Mouse (Mus musculus) layer of hippocampus, adult 18-20 months (tissue): Measurements from ENCODE around the gene Gprin1. TPM values are rescaled to one million over a fixed set of nuclear protein-coding genes. Genes with fewer than 3 reads are reported as not detected.

ENCODE experiments used
- DNase-seq, 2 experiments: peaks; one replicate each; pipeline ENCODE4 v3.0.0; 2022; ENCODE audit warnings: low spot score in 2 of 2
- total RNA-seq, 2 experiments: library from RNA; stranded (reverse); gene quantifications; 2 replicates each; pipeline ENCODE4 v1.2.3; 2021

Gene Gprin1
- total RNA-seq, 2 experiments from 2014 or later: 146 to 150 TPM

DNA sequence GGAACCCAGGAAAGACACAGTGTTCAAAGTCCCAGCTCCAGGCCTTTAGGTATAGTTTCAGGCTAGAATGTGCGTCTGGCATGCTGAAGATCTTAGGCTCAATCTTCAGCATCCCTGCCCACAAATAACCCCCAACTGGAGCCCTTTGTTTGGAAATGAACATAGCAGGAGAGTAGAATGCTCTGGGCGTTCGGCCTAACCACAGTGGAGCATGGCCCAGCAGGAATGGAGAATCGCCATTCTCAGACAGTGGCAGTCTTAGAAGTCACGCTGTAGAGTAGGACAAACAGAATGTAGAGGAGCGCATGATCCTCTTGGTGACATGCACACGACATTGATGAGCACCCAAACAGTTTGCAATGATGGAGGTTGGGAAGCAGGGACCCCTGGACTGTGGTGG is 11.2 kb upstream of the Gprin1 start:
- no peak for DNase-seq

DNA sequence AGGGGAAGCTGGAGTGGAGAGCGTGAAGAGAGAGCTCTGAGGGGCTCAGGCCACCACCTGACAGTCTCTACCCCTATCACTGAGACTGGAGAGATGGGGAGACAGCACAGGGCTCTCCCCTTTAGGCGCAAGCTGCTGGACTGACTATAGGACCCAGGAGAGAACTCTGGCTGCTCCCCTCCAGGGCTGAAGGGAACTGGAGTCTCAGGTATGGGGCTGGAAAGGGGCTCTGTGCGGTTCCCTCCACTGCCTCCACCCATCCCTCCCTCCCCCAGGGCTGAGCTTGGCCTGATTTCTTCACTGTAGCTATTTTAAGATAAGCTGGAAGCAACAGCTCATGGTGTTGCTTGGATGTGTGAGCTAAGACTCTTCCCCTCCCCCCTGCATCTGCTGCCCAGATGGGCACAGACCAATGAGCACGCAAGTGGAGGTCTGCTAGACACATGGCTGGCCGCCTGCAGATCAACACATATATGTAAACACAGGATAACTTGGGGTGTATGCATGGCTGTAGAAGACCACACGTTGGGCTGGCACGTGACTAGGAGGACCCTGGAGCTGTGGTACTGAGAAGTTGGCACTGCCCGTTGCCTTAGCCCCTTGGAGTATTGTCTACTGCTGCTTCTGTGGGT is 10.6 kb upstream of the Gprin1 start:
- peak; percentile 85 to 92 for DNase-seq

DNA sequence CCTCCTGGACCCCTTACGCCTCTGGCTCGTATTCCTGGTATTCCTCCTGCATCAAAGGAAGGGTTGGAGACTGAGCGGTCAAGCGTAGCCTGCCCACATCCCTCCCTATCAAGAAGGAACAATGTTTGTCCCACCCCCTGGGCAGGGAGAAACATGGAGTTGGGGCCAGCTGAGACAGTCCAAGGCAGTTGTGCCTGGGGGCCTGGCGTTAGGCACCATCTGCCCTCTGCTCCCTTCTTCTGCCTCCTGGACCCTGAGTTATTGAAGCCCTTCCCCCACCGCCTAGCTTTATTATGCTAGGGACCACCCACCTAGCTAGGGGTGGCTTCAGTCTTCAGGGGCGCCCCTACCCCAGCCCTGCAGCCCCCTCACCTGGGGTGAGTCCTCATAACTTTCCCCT is 9.8 kb upstream of the Gprin1 start:
- DNase-seq: no peak

DNA sequence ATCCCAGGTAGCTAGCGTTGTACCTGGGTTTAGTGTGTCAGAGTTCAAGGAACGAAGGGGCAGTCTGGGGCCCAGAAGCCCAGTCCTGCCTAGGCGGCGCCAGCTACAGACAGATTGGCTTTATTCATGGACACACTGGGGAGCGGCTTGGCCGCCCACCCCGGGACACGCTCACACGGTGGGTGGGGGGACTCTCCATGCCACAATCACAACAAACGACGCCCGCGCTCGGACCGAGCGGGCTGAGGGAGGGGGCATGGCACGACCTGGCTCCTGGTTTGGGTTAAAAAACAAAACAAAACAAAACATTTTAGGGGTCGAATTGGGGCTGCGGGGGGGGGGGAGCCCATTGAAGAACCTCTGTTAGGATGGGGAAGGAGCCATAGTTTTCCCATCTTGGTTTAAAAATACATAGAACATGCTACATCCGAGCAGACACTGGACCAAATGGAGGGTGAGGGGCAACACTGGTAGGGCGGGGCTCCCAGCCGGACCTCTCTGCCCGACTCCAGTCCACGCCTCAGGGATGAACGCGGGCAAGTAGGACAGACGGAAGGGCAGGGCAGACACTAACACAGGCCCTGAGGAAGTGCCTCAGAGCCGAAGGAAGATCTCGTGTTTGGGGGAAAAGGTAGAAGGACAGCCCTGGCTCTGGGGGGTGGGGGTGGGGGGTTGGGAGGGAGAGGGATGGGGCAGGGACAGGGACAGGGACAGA is 9.2 kb upstream of the Gprin1 start:
- no peak for DNase-seq

DNA sequence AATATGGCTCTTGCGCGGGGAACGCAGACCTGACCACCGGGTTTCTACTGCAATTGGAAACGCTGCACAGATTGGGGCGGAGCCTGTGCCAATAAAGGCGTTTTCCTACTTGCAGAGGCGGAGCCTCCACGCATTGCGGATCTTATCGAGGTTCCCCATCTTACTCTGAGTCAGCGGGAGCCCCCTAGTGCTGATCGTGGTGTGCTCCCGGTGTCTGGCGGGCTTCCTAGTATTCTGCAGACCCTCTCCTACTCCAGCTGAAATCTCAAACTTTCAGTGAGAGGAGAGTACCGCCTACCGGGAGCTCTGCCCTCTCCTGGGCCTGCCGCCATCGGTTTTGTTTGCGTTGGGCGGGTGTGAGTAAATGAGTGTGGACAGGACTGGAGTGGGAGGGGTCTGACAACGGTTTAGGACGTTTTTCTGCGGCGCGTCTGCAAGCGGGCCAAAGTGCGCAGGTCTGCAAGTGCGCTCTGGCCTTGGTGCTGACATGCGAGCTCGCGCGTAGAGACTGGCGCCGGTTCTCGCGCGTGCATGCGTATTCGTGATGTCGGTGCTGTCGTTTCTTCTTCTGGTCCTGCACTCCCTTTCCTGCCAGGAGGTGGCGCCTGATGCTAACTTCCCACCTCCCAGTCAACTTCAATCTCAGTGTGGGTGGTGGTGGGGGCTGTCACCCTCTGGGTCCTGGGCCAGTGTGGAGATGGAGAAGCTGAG is 8.5 kb upstream of the Gprin1 start:
- DNase-seq: peak; percentile 89 to 95

DNA sequence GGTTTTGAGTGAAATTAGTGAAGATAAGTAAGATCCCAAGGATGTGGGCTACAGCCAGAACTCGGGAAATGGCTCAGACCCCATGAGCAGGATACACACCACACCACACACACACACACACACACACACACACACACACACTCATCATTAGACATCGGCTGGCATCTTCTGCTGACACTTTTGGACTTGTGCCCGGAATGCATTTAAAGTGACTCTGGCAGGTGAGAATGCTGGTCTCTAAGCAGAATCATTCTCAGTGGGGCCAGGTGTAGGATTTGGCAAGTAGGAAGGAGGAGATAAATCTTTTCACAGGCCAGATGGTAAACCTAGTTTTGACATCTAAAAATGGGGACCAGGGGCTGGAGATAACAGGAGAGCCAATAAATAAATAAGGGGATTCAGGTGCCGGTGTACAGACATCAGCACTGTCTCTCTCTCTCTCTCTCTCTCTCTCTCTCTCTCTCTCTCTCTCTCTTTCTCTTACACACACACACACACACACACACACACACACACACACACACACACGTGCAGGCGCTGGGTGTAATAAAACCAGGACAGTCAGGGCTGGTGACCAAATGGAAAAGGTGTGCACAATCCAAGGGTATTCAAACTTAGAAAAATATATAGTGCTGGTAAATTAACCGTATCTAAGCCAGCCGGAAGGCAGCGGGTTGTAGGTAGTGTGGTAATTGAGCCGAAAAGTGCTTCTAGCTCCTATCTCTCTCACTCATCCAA is 7.6 kb upstream of the Gprin1 start:
- DNase-seq: no peak

DNA sequence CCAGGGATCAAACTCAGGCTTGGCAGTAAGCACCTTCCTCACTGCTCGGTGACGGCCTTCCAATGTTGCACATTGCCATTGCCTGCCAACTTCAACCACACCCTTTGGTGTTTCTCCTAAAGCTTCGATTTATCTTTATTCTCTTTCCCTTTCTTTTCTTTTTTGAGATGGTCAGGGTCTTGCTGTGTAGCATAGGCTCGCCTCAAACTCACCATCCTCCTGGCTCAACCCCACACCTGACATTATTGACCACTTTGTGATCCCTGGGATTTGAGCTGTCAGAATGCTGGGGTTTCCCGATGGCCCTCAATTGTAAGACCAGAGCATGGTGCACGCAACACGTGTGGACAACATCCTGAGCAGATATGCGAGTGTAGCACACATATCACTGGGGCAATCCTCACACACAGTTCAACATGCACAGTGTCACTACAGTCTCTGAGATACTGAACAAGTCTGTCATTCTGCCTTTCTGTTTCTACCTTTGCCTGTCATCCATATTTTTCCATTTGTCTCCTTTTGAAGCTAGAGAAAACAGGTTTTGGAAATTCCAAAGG is 6.6 kb upstream of the Gprin1 start:
- no peak for DNase-seq

DNA sequence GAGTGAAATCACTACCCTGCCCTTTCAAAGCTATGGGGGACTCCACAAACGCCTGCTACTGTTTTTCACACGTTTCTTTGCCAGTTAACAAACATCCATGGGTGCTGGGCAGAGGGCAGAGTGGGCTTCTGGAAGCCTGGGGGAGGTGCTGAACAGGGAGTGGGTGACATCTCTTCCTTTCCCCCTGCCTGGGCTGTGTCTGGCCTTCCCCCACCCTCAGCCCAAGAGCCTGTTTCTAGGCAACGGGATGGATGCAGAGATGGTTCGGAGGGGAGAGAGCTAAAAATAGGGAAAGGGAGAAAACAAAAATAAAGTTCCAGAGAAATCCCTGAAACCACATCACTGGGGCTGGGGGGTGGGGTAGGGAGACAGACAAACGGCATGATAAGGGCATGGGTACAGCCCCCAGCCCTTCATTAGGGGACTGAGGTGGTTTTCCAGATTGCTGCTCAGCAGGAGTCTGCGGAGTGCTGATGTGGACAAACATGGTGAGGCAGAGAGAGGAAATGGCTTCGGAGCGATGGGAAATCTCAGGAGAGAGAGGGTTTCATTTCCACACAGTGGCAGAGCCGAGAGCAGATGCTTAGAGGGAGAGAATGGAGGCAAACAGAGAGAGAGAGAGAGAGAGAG is 5.6 kb upstream of the Gprin1 start:
- DNase-seq: no peak

DNA sequence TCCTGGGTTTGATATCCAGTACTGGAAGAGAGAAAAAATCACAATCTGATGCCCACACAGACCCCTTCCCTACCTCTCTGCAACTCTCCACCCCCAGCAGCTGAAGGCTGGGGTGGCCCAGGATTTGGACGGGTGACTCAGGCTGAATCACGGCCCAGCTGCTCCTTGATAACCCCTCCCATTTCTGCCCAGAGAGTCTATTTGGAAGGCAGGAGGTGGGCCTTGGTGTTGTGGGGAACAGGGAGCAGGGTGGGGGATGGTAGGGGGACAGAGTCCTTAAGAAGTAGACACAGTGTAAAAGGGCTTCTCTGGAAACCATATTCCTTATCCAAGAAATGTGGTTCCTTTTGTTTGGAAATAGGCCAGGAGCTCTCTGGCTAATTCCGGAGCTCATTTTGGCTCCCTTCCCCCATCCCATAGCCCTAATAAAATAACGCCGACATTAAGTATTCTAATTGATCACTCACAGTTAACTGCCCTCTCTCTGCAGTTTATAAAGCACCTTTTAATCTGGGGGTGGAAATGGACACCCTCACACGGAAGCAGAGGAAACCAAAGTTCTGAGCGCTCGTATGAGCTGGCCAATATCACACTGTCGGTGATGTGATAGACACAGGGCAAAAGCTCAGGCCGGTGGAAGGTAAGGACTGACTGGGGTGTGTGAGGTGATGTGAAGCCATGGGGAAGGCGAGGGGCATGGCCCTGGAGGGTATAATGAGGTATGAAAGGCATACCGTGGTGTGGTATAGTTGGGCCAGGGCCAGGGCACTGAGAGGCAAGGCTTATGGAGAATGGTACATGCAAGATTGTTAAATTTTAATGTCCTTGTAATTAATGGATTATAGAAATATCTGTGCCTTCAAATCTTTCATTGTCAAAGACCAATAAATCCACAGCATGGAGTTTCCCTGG is 4.8 kb upstream of the Gprin1 start:
- DNase-seq: no peak

DNA sequence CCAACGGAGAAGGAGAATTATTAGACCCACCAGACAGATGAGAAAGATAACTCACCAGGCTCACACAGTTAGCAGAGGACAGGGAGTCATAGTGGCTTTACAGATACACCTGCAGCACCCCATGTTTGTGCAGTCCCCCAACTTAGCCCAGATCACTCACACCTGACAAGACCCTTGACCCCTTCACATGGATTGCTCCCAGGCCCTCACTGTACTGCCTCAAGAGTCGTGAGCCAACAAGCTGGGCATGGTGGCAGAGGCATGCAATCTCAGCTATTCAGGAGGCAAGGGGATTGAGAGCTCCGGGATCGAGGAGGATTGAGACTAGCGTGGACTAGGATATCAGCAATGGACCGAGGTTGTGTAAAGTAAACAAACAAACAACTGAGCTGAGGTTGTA is 4.1 kb upstream of the Gprin1 start:
- no peak for DNase-seq

DNA sequence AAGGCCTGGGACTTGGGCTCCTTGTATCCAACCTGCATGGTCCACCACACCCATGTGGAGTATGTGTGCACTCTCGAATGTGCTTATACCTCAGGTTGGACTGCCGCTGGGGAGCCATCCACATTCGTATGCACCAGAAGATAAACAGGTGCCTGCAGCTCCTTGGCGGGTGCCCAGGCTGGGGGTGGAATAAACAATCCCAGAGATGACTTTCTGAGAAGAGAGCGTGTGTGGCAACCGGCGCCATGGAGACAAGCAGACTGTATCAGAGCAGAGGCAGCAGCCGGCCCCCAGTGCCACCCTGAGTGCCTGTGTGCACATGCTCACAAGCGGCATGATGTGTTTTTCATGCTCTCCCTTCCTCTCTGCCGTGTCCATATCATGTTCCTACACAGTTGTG is 3.0 kb upstream of the Gprin1 start:
- DNase-seq: peak; percentile 92 to 97

DNA sequence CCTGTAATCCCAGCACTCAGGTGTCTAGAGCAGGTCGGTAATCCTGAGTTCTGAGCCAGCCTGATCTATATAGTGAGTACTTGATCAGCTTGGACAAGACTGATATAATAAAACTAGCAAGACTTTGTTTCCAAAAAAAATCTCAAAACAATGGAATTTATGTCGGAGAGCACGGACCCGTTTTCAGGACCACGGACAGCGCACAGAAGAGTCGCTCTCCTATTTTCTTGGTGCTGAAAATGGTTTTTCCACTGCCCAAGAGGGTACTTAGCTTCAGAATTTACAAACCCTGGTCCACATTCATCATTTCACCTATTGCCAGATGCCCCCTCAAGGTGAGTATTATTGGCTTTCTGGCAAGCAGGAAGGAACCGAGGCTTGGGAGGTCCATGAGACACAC is 1.0 kb upstream of the Gprin1 start:
- DNase-seq: no peak

DNA sequence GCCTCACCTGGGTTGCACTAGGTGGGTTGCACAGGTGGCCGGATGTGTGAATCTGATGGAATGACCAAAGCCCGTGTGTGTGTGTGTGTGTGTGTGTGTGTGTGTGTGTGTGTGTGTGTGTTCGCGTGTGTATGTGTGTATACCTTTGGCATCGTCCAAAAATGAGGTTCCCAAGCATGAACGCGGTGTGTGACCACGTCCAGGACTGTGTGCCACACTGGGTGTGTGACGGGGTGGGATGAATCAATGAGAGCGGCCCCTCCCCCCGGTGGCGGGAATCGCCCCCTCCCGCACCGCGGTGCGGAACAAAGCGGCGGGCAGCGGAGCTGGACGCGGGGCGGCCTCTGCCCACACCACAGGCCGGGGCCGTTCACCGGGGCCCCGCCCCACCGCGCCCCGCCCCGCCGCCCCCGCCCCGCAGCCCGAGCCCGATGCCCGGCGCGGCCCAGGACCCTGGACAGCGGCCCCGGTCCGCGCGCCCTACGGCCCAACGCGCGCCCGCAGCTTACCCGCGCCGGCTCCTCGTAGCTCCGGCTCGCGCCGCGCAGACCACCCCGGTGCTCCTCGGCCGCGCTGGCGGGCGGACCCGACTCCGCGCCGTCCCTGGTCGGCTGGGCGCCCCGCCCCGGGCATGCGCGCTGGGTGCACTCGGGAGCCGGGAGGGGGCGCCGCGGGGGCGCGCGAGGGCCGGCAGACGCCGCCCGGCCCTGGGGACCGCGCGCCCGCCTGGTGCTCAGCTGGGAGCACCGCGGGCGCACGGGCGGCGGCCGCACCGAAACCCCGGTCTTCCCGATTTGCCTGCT is 412 bp downstream of the Gprin1 start:
- peak in 1 of 2 experiments; percentile 73 for DNase-seq

DNA sequence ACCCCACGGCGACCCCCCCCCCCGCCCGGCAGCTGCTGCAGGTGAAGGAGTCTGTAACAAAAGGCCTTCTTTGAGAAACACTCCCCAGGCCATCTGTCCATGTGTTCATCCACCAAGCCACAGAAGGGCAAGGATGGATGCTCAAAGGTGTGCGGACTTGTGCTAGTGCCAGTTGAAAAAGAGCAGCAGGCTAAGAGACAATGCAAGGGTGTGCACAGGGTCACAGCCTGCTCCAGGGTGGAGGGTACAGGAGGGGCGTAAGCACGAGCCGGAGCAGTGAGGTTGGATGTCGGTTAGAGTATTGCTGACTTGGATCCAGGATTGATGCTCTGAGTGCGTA is 983 bp downstream of the Gprin1 start:
- DNase-seq: no peak

DNA sequence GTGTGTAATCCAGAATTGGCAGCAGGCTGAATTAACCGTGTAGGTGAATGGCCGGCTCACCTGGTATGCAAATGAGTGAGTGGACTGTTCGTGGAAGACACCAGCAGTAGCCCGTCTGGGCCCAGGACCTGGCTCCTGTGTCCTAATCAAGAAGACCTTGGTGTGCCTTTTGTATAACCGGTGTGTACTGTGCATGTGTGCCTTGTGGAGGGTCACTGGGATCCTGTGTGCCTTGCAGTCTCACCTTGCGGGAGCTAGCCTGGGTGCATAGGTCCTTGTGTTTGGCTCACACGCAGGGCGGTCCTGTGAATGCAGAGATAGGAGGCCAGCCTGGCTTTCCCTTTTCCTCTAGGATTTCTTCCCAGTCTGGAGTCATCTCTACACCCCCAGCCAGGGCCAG is 1.5 kb downstream of the Gprin1 start:
- no peak for DNase-seq

DNA sequence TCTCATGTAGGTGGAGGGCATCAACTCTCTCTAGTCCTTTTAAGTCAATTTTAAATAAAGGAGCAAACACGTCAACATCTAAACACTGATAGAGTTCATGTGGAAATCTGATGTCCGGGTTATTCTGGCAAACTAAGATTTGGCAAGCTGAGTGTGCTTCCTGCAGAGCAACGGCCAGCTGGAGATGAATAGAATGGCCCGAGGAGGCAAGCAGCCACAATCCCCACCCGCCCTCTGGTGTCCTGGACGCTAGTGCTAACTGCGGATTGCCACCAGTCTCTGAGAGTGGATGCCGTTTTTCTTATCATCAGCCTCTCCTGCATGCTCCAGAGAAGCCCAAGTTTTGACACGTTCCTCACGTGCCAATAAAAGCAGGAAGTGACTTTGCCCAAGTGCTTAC is 2.8 kb downstream of the Gprin1 start:
- no peak for DNase-seq

DNA sequence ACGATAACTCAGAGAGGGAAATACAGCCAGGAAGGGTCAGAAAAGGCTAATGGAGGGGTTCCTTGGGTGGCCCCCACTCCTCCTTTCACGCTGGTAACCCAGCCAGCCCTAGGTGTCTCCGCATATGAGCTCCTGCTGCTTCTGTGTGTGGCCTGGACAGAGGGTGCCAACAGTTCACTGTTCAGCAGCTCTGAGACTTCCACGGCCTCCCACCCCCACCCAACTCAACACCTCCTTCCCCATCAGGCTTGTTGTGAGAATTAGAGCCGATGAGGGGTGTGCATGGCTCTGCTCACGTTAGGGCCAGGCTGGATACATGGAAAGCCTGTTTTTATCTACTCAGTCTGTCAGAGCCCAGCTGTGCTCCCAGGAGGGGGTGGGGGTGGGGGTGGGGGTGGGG is 3.6 kb downstream of the Gprin1 start:
- no peak for DNase-seq

DNA sequence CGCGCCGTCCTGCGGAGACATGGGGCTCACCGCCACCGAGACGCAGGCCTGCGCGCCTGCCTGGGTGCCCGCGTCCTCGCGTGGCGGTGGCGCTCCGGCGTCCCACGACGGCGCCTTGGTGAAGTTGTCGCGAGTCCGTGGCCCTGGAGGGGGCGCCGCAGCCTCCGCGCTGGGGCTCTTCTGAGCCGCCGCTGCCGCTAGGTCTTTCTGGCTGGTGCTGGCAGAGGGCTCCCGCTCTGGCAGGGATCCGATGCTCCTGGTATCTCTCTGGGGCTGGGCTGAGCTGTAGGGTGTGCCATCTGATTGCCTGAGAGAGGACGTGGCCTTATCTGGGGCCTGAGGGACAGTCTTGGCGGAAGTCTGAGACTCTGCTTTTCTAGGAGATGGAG is 11.5 kb downstream of the Gprin1 start:
- DNase-seq: no peak

DNA sequence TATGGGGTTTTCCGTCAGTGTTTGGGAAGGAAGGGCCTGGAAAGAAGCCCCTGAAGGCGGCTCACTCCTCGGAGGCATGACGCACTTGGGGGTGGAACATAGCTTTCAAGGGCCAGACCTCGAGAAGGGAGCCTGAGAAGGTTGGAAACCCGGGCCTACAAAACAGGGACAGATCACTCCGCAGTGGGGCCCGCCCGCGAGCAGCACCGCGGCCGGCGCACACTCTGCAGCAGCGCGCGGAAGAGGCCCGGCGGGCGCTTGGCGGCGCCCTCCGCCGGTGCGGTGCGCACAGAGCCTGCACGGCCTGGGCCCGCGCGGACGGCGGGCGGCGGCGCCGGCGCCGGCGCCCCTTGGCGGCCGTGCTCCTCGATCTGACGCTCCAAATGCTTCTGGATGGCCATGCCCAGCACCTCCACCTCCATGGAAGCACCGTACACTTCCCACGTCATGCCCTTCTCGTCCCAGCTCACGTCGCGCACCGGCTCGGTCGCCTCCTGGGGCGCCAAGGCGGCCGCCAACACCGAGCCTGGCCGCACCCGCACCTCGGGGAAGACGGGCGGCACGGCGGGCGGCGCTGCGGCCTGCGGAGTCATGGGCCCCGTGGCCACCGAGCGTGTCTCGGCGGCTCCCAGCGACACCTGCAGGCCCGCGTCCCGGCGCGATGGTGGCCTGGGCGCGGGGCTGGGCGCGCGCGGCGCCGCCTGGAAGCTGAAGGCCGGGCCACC is 12.0 kb downstream of the Gprin1 start:
- no peak for DNase-seq
